Mouse (Mus musculus) hindbrain, postnatal 0 days (tissue): ENCODE measurements around the gene Dcst1. TPM values are rescaled to one million over a fixed set of nuclear protein-coding genes. Genes with fewer than 3 reads are reported as not detected.

Experiments
- ATAC-seq: fragments of 200-750 bp; cut with Nextera tagmentation; 2 replicates; pipeline ENCODE4 v1.8.0; 2017; ENCODE audit warnings: mild to moderate bottlenecking, moderate TSS enrichment, moderate library complexity
- DNase-seq: peaks from one replicate; pipeline ENCODE4 v3.0.0-alpha.2; 2015; ENCODE audit warnings: low spot score
- H3K27ac ChIP-seq: fragments of 300-500 bp; sonication (generic); 2 replicates; pipeline ENCODE4 v1.5.1; 2014; ENCODE audit warnings: mild to moderate bottlenecking
- H3K27me3 ChIP-seq: fragments of 300-500 bp; sonication (generic); 2 replicates; pipeline ENCODE4 v1.6.1; 2014; ENCODE audit warnings: low read length, mixed read lengths; ENCODE audit not compliant: insufficient read depth
- H3K36me3 ChIP-seq: fragments of 300-500 bp; sonication (generic); 2 replicates; pipeline ENCODE4 v1.6.1; 2014; ENCODE audit warnings: low read length, mixed read lengths; ENCODE audit not compliant: insufficient read depth
- H3K4me1 ChIP-seq: fragments of 300-500 bp; sonication (generic); 2 replicates; pipeline ENCODE4 v1.6.1; 2014; ENCODE audit warnings: antibody characterized with exemption, low read length, mixed read lengths; ENCODE audit not compliant: insufficient read depth
- H3K4me2 ChIP-seq: fragments of 300-500 bp; sonication (generic); 2 replicates; pipeline ENCODE4 v1.6.1; 2014; ENCODE audit warnings: low read depth, mild to moderate bottlenecking, low read length, moderate library complexity, mixed read lengths
- H3K4me3 ChIP-seq: fragments of 300-500 bp; sonication (generic); 2 replicates; pipeline ENCODE4 v1.5.1; 2014; ENCODE audit warnings: low read length
- H3K9ac ChIP-seq: fragments of 300-500 bp; sonication (generic); replicated peaks from 2 replicates; pipeline ENCODE4 v1.6.1; 2014; ENCODE audit warnings: mild to moderate bottlenecking, low read length, moderate library complexity, mixed read lengths
- H3K9me3 ChIP-seq: fragments of 300-500 bp; sonication (generic); 2 replicates; pipeline ENCODE4 v1.6.1; 2016; ENCODE audit warnings: low read length, mixed read lengths
- CTCF ChIP-seq: IDR thresholded peaks from 2 replicates; pipeline ENCODE4 v1.5.1; 2016; ENCODE audit warnings: antibody characterized with exemption, control low read depth, low read depth
- WGBS: fragments of 180-500 bp; shearing (Covaris S2); extraction: QIAGEN DNeasy Blood & Tissue Kit; methylation state at CpG from one replicate; pipeline ENCODE4 v1.1.7; 2014; 5-methylcytosine and 5-hydroxymethylcytosine counted together
- polyA plus RNA-seq: library from polyadenylated mRNA; unstranded; fragments of >200 nt; fragmentation: Nextera tagmentation; extraction: Ambion mirVana; gene quantifications from 2 replicates; pipeline ENCODE4 v1.2.1, GENCODE M21; 2015
- total RNA-seq: library from RNA; depleted of rRNA; stranded (reverse); fragments of >200 nt; gene quantifications from 2 replicates; pipeline ENCODE4 v1.2.3, GENCODE M21; 2014

Gene Dcst1
- total and polyA plus RNA-seq, 2 experiments from 2014 or later = 0.05 to 1.1 TPM

GRCm38 (mm10) chr3:89402693-89403092 is 37.6 kb upstream of the Dcst1 start, which contains the start of gene Lenep:
Gene Lenep, minus strand, starts transcription at chr3:89402793.
- Histone ChIP-seq H3K27ac (no peak within 1 kb of the TSS), H3K36me3 (peaks cover 14% of the 10 kb centered on the region), H3K4me3 (no peak within 1 kb of the TSS), H3K9ac (no peak within 1 kb of the TSS), H3K4me2 (no peak within 1 kb of the TSS), H3K9me3 (no peaks in the 10 kb centered on the region), H3K4me1 (no peaks in the 10 kb centered on the region), H3K27me3 (no peaks in the 10 kb centered on the region)
- TF ChIP-seq CTCF = no peak
- ATAC-seq = no peak
- no peak for DNase-seq
- 62% methylated on average over 5 of the region's 5 CpGs for WGBS

GRCm38 (mm10) chr3:89401329-89401728 is 36.3 kb upstream of the Dcst1 start:
- Histone ChIP-seq H3K9me3 (no peaks in the 10 kb centered on the region), H3K36me3 (peaks cover 14% of the 10 kb centered on the region), H3K4me1 (peaks cover under 1% of the 10 kb centered on the region; the same call in 1 of the 2 replicates), H3K27ac (no peak overlapping the region), H3K9ac (no peak overlapping the region), H3K27me3 (no peaks in the 10 kb centered on the region), H3K4me2 (no peak overlapping the region), H3K4me3 (no peak overlapping the region)
- no peak for DNase-seq
- ATAC-seq = no peak
- WGBS = 93% methylated on average over 7 of the region's 7 CpGs
- no peak for TF ChIP-seq CTCF

- ATAC-seq = no peak
- H3K27me3 ChIP-seq = no peaks in the 10 kb centered on the region
- no peak for DNase-seq
- no peak overlapping the region for H3K27ac ChIP-seq
- no peaks in the 10 kb centered on the region for H3K36me3 ChIP-seq
- TF ChIP-seq CTCF = no peak
- H3K4me3 ChIP-seq = peak overlapping the region; percentile 48
- no peaks in the 10 kb centered on the region for H3K9me3 ChIP-seq
- H3K4me2 ChIP-seq = peak overlapping the region; percentile 100
- H3K9ac ChIP-seq = peak overlapping the region; percentile 37; the same call in 1 of the 2 replicates
- H3K4me1 ChIP-seq = peaks cover 30% of the 10 kb centered on the region
- WGBS = under 1% methylated on average over 4 of the region's 4 CpGs
Observed at GRCm38 (mm10) chr3:89396654-89397005, 31.6 kb upstream of the Dcst1 start.

- DNase-seq = peak; percentile 82
- Histone ChIP-seq H3K36me3 (no peaks in the 10 kb centered on the region), H3K27me3 (no peaks in the 10 kb centered on the region), H3K4me2 (peak overlapping the region; percentile 100), H3K9ac (peak overlapping the region; percentile 37; the same call in 1 of the 2 replicates), H3K4me3 (peak overlapping the region; percentile 48), H3K4me1 (peaks cover 35% of the 10 kb centered on the region), H3K27ac (no peak overlapping the region), H3K9me3 (no peaks in the 10 kb centered on the region)
- TF ChIP-seq CTCF = peak; percentile 91
- under 1% methylated on average over 41 of the region's 44 CpGs for WGBS
- ATAC-seq = no peak
Observed at GRCm38 (mm10) chr3:89395806-89396653, 31.0 kb upstream of the Dcst1 start.

- Histone ChIP-seq H3K4me3 (peak overlapping the region; percentile 48), H3K4me1 (peaks cover 41% of the 10 kb centered on the region), H3K4me2 (peak overlapping the region; percentile 100), H3K27me3 (no peaks in the 10 kb centered on the region), H3K9me3 (no peaks in the 10 kb centered on the region), H3K36me3 (no peaks in the 10 kb centered on the region), H3K9ac (no peak overlapping the region), H3K27ac (no peak overlapping the region)
- WGBS = 2% methylated on average over 10 of the region's 10 CpGs
- DNase-seq = no peak
- no peak for TF ChIP-seq CTCF
- ATAC-seq = no peak
Observed at GRCm38 (mm10) chr3:89395419-89395805, 30.4 kb upstream of the Dcst1 start.

GRCm38 (mm10) chr3:89394894-89395256 is 29.8 kb upstream of the Dcst1 start:
- Histone ChIP-seq H3K36me3 (no peaks in the 10 kb centered on the region), H3K27ac (peak overlapping the region; percentile 77; the same call in 1 of the 2 replicates), H3K4me3 (peak overlapping the region; percentile 48), H3K4me1 (peaks cover 41% of the 10 kb centered on the region), H3K9me3 (no peaks in the 10 kb centered on the region), H3K4me2 (peak overlapping the region; percentile 100), H3K9ac (peak overlapping the region; percentile 47; the same call in 1 of the 2 replicates), H3K27me3 (no peaks in the 10 kb centered on the region)
- peak; percentile 89 for DNase-seq
- WGBS = 0% methylated on average over 12 of the region's 12 CpGs
- peak; percentile 35 for ATAC-seq
- TF ChIP-seq CTCF = no peak
